Mouse (Mus musculus) megakaryocyte, embryonic 14.5 days (primary cell): Measurements from ENCODE around the gene Tbkbp1.

Experiments
- FLI1 ChIP-seq: IDR thresholded peaks from 2 replicates; pipeline ENCODE4 v1.6.1; 2012; ENCODE audit warnings: low read length, inconsistent platforms, mixed read lengths
- GATA1 ChIP-seq: IDR thresholded peaks from 3 replicates; pipeline ENCODE4 v1.6.1; 2012; ENCODE audit warnings: mixed read lengths, low read length, inconsistent platforms, borderline replicate concordance

DNA sequence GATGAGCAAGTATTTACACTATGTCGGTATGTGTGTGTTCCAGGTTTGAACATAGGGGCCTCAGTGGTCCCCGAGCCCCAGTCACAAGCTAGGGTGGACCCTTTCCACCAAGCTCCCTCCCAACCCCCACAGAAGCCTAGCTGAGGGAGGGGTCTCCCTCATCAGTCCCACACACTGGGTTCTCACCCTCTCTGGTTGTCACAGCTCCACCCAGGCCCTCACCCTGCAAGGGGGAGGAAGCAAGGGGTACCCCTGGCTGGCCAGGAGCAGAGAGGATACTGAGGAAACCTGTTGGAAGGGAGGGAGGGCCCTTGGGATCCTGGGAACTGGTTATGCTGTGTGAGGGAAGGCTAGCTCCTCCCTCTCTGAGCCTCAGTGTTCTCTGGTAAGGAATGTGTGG lies 6.0 kb downstream of the Tbkbp1 start:
- TF ChIP-seq FLI1 (no peak), GATA1 (no peak)
